Mouse (Mus musculus) MN1 (cell line): Measurements from ENCODE around the gene Olfr259.

Source experiments
- DNase-seq: peaks from one replicate; pipeline ENCODE4 v3.0.0-alpha.2; 2016; ENCODE audit warnings: low spot score

The Olfr259 gene

GRCm38 (mm10) chr2:87114467-87114866 lies at the start of gene Olfr259:
Gene Olfr259, minus strand, starts transcription at chr2:87114567.
- no peak for DNase-seq

GRCm38 (mm10) chr2:87152524-87152923 lies 38.2 kb upstream of the Olfr259 start, which contains the start of gene Olfr1111:
Gene Olfr1111, minus strand, starts transcription at chr2:87152624.
- no peak for DNase-seq

- DNase-seq = no peak
Observed at GRCm38 (mm10) chr2:87140200-87140599, 25.8 kb upstream of the Olfr259 start, which contains the start of gene Olfr1110. Gene Olfr1110, minus strand, starts transcription at chr2:87140300.

- no peak for DNase-seq
Observed at GRCm38 (mm10) chr2:87095908-87096307, 18.5 kb downstream of the Olfr259 start, which contains the start of gene Olfr1109. Gene Olfr1109, minus strand, starts transcription at chr2:87096008.

GRCm38 (mm10) chr2:87075717-87076116 lies 38.6 kb downstream of the Olfr259 start, which contains the start of gene Olfr1107:
Gene Olfr1107, minus strand, starts transcription at chr2:87075817.
- DNase-seq = no peak
